Mouse (Mus musculus): ENCODE measurements around the gene Sphkap. TPM values are rescaled to one million over a fixed set of nuclear protein-coding genes. Genes with fewer than 3 reads are reported as not detected.

Sphkap gene
- polyA plus RNA-seq, 1 experiment from 2014 or later: 24.3 TPM

DNA sequence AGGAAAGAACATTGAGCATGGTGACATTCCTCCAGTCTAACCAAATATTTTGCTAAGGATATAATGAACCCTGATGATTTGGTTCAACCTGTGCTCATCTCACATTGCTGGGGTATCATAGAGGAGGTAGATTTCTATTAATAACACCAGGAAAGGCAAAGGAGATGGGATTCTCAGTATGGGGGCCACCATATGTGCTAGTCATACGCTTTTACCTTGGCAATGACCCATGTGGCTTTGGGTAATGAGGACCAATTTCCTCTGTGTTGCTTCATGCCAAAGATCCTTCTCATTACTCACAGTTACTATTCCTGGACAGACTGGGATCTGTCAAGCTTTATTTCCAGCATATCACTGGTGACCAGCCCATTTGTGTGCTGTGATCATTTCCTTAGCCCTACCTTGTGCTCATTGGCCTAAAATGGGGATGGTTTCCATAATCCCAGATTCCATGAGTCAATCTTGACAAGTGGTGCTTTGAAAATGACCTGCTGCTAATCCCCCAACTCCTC lies 159.7 kb downstream of the Sphkap start:
- H3K9me3 ChIP-seq (ENCODE audit: control insufficient read depth, low read length): no peaks in the 10 kb centered on the region
- H3K27ac ChIP-seq (ENCODE audit: low read depth, low read length): no peak overlapping the region
- no peak overlapping the region for H3K4me3 ChIP-seq (ENCODE audit: low read depth, low read length)
- no peak overlapping the region for H3K4me2 ChIP-seq (ENCODE audit: low read depth, low read length)
- no peaks in the 10 kb centered on the region for H3K4me1 ChIP-seq (ENCODE audit: control insufficient read depth, insufficient read depth, low read length)
- no peak for ATAC-seq (ENCODE audit: low read depth)
- no peak overlapping the region for H3K9ac ChIP-seq (replicated peaks; ENCODE audit: low read depth, low read length)
- H3K27me3 ChIP-seq (ENCODE audit: control insufficient read depth, insufficient read depth, low read length): no peaks in the 10 kb centered on the region
- WGBS: 92% methylated on average over 1 of the region's 1 CpGs
- H3K36me3 ChIP-seq (ENCODE audit: control insufficient read depth, insufficient read depth, low read length): no peaks in the 10 kb centered on the region

DNA sequence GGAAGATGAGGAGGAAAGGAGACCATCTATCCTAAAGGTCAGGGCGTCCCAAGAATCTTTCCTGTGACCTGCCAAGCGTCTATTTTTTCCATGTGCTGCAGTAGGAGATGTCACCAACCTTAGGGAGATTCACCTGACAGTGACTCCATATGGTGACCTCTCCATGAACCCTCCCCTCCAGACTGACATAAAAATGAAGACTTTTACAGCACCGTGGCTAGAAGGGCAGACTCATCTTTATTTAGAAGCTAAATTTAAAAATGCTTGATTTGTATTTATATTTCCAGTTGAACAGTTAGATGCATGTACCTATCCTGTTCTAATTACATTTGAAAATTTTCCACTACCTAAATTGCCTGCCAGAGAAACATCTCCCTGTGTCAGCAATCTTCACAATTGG lies 180.1 kb downstream of the Sphkap start:
- no peaks in the 10 kb centered on the region for H3K36me3 ChIP-seq (ENCODE audit: control insufficient read depth, insufficient read depth, low read length)
- H3K9ac ChIP-seq (replicated peaks; ENCODE audit: low read depth, low read length): no peak overlapping the region
- H3K4me3 ChIP-seq (ENCODE audit: low read depth, low read length): no peak overlapping the region
- ATAC-seq (ENCODE audit: low read depth): no peak
- H3K27ac ChIP-seq (ENCODE audit: low read depth, low read length): no peak overlapping the region
- H3K27me3 ChIP-seq (ENCODE audit: control insufficient read depth, insufficient read depth, low read length): no peaks in the 10 kb centered on the region
- 72% methylated on average over 3 of the region's 3 CpGs for WGBS
- no peak overlapping the region for H3K4me2 ChIP-seq (ENCODE audit: low read depth, low read length)
- H3K9me3 ChIP-seq (ENCODE audit: control insufficient read depth, low read length): no peaks in the 10 kb centered on the region
- H3K4me1 ChIP-seq (ENCODE audit: control insufficient read depth, insufficient read depth, low read length): no peaks in the 10 kb centered on the region

DNA sequence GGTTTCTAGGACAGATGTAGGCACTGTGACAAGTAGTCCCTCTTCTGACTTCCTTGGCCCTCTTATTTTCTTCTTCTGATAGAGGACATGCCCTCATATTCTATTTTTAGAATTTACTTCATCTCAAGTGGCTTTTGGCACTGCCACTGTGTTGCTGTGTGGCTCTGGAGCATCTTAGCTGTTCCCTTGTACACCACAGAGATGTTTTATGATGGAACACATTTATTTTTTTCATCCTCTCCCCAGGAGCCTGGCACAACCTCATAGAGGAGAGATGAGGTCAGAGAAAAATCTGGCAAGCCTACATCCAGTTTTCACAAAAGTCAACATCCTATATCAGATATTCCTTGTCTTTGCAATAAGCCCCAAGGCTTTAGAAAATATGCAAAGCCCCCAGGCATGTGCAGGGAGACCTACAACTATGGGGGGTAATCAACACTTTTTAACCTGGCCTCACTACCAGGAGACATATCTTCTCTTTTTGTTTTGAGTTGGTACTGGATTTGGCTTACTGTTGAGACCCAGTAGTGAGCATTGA lies 183.5 kb downstream of the Sphkap start:
- ATAC-seq (ENCODE audit: low read depth): no peak
- no peak overlapping the region for H3K27ac ChIP-seq (ENCODE audit: low read depth, low read length)
- H3K4me2 ChIP-seq (ENCODE audit: low read depth, low read length): no peak overlapping the region
- H3K4me3 ChIP-seq (ENCODE audit: low read depth, low read length): no peak overlapping the region
- H3K27me3 ChIP-seq (ENCODE audit: control insufficient read depth, insufficient read depth, low read length): no peaks in the 10 kb centered on the region
- H3K4me1 ChIP-seq (ENCODE audit: control insufficient read depth, insufficient read depth, low read length): no peaks in the 10 kb centered on the region
- H3K9me3 ChIP-seq (ENCODE audit: control insufficient read depth, low read length): no peaks in the 10 kb centered on the region
- H3K9ac ChIP-seq (replicated peaks; ENCODE audit: low read depth, low read length): no peak overlapping the region
- no peaks in the 10 kb centered on the region for H3K36me3 ChIP-seq (ENCODE audit: control insufficient read depth, insufficient read depth, low read length)

DNA sequence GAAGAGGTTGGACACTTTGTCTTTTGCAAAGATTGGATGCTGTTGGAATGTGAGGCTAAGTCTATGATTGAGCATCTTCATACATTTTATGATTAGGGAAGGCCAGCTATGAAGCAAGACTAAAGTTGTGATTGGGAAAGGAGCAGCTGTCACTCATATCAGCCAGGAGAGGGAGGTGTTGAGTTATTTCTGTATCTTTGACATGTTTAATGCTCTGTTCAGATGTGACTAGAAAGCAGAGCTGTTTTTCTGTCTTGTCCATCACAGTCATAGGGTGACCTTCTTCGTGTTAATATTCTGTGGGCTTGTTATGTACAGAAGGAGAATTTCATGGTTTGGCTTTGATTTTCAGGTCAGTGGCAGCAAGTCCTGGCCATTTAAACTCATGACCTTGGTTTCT lies 184.9 kb downstream of the Sphkap start:
- Histone ChIP-seq H3K27me3 (ENCODE audit: control insufficient read depth, insufficient read depth, low read length) (no peaks in the 10 kb centered on the region), H3K9me3 (ENCODE audit: control insufficient read depth, low read length) (no peaks in the 10 kb centered on the region), H3K36me3 (ENCODE audit: control insufficient read depth, insufficient read depth, low read length) (no peaks in the 10 kb centered on the region), H3K9ac (replicated peaks; ENCODE audit: low read depth, low read length) (no peak overlapping the region), H3K27ac (ENCODE audit: low read depth, low read length) (no peak overlapping the region), H3K4me2 (ENCODE audit: low read depth, low read length) (no peak overlapping the region), H3K4me3 (ENCODE audit: low read depth, low read length) (no peak overlapping the region), H3K4me1 (ENCODE audit: control insufficient read depth, insufficient read depth, low read length) (no peaks in the 10 kb centered on the region)
- WGBS: 87% methylated on average over 1 of the region's 1 CpGs
- ATAC-seq (ENCODE audit: low read depth): no peak

DNA sequence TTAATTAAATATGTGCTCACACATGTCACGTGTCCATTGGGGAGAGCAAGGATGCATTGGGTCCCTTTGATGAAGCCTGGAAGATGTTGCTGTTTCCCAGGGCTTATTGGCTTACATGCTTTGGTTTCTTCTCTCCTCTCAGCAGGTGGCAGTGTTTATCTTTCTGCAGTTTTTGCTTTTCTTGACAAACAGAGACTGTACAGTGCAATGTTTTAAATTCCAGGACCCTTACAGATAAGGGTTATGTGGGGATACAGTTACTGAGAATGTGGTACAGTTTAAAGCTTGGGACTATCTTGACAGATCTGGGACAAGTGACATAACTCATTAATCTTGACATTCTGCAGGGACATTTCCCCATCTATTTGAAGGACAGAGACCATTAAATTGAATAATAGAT lies 189.7 kb downstream of the Sphkap start:
- Histone ChIP-seq H3K4me3 (ENCODE audit: low read depth, low read length) (no peak overlapping the region), H3K9me3 (ENCODE audit: control insufficient read depth, low read length) (no peaks in the 10 kb centered on the region), H3K36me3 (ENCODE audit: control insufficient read depth, insufficient read depth, low read length) (no peaks in the 10 kb centered on the region), H3K4me2 (ENCODE audit: low read depth, low read length) (no peak overlapping the region), H3K4me1 (ENCODE audit: control insufficient read depth, insufficient read depth, low read length) (no peaks in the 10 kb centered on the region), H3K27me3 (ENCODE audit: control insufficient read depth, insufficient read depth, low read length) (no peaks in the 10 kb centered on the region), H3K27ac (ENCODE audit: low read depth, low read length) (no peak overlapping the region), H3K9ac (replicated peaks; ENCODE audit: low read depth, low read length) (no peak overlapping the region)
- peak; percentile 41; the same call in 1 of the 2 replicates for ATAC-seq (ENCODE audit: low read depth)
- WGBS: 59% methylated on average over 1 of the region's 1 CpGs

DNA sequence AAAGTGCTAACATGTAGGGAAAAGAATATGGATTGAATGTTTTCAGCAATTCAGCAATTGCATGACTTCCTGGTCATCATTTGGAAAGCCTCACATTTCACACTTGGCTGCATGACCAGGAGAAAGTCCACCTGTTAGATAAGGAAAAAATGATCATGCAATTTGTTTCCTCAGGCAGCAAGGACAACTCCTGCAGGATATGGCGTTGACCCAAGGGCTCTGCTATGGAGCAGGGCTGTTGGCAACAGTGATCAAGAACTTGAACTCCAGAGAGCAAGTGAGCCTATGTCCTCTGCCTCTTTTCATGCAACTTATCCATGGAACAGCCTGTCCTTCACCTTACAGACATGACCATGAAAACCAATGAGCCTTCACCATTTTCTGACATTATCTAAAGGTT lies 198.0 kb downstream of the Sphkap start:
- Histone ChIP-seq H3K27ac (ENCODE audit: low read depth, low read length) (no peak overlapping the region), H3K4me2 (ENCODE audit: low read depth, low read length) (no peak overlapping the region), H3K4me3 (ENCODE audit: low read depth, low read length) (no peak overlapping the region), H3K4me1 (ENCODE audit: control insufficient read depth, insufficient read depth, low read length) (no peaks in the 10 kb centered on the region), H3K9ac (replicated peaks; ENCODE audit: low read depth, low read length) (no peak overlapping the region), H3K27me3 (ENCODE audit: control insufficient read depth, insufficient read depth, low read length) (no peaks in the 10 kb centered on the region), H3K36me3 (ENCODE audit: control insufficient read depth, insufficient read depth, low read length) (no peaks in the 10 kb centered on the region), H3K9me3 (ENCODE audit: control insufficient read depth, low read length) (no peaks in the 10 kb centered on the region)
- no peak for ATAC-seq (ENCODE audit: low read depth)
- 83% methylated on average over 1 of the region's 1 CpGs for WGBS

Other genes with a start within 250 kb of the Sphkap start
- gene Daw1, start 248.4 kb downstream of the Sphkap start, polyA plus RNA-seq (2014; fragmentation: Nextera tagmentation; extraction: Ambion mirVana): 0.73 and 1.6 TPM in 2 replicates

Data from neural tube, embryonic 14.5 days (tissue).